ENCODE assay signal across 7 mouse cellular contexts in the genomic region with DNA sequence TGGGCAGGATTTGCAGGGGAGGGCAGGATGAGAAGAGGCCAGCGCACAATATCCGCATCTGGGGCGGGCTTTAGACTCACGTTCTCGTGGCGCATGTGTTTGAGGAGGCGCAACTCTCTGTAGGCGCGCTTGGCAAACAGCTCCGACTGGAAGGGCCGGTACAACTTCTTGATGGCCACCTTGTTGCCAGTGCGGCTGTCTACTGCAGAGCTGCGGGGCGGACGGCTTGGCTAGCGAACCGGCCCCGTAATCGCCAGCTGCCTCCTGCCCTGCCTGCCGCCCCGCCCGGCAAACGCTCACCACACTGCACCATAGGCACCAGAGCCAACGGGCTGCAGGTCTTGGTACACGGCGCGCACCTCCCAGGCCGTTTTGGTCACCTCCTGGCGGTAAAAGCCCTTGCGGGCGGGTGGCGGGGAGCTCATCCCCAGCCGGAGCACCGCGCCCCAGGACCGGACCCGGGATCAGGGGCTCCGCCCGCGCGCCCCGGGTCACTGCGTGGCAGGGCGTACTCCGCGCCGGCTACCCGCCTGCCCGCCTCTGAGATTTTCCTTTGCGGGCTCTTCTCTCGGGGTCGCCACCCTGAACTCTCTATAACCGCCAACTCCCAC. TPM values are rescaled to one million over a fixed set of nuclear protein-coding genes. Genes with fewer than 3 reads are reported as not detected.
DNase-seq lines count a peak whose midpoint lies in the region; ATAC-seq lines count a peak whose summit lies in the region.

No protein-coding gene starts in this region.

- peak overlapping the region; percentile 93 for H3K4me2 ChIP-seq in forebrain, embryonic 11.5 days (ENCODE audit: low read depth, low read length, severe bottlenecking)
- H3K4me2 ChIP-seq in stomach, embryonic 15.5 days, result peak overlapping the region; percentile 91

- peak; percentile 44 for ATAC-seq in activated CD4-positive, CD25-positive, alpha-beta regulatory T cell, adult 4 months
- peak; percentile 34 for ATAC-seq in forebrain, embryonic 11.5 days (replicated peaks; ENCODE audit: low FRiP score)
- ATAC-seq in stomach, embryonic 15.5 days (ENCODE audit: insufficient read depth, low FRiP score, low read depth), result peak; percentile 15; the same call in 1 of the 2 replicates

- under 1% methylated on average over 52 of the region's 53 CpGs for WGBS in forebrain, embryonic 11.5 days
- WGBS in stomach, embryonic 15.5 days, result under 1% methylated on average over 44 of the region's 53 CpGs

- no peaks in the 10 kb centered on the region for H3K9me3 ChIP-seq in forebrain, embryonic 11.5 days (ENCODE audit: control insufficient read depth, low read length)
- H3K9me3 ChIP-seq in stomach, embryonic 15.5 days, result no peaks in the 10 kb centered on the region

- intact Hi-C loops in heart, postnatal 14 days (cut with DNase I), result no loop called here

- peak overlapping the region; percentile 37; the same call in 1 of the 2 replicates for H3K27ac ChIP-seq in forebrain, embryonic 11.5 days (ENCODE audit: low read depth, low read length)
- H3K27ac ChIP-seq in stomach, embryonic 15.5 days, result no peak overlapping the region

- H3K27me3 ChIP-seq in forebrain, embryonic 11.5 days (ENCODE audit: control insufficient read depth, insufficient read depth, low read length), result no peaks in the 10 kb centered on the region
- H3K27me3 ChIP-seq in stomach, embryonic 15.5 days (replicated peaks), result peaks cover 54% of the 10 kb centered on the region

- H3K36me3 ChIP-seq in forebrain, embryonic 11.5 days (ENCODE audit: control insufficient read depth, insufficient read depth, low read length), result no peaks in the 10 kb centered on the region
- no peaks in the 10 kb centered on the region for H3K36me3 ChIP-seq in stomach, embryonic 15.5 days

- H3K9ac ChIP-seq in forebrain, embryonic 11.5 days (ENCODE audit: low read length), result peak overlapping the region; percentile 83
- no peak overlapping the region; the same call in 1 of the 2 replicates for H3K9ac ChIP-seq in stomach, embryonic 15.5 days

- H3K4me1 ChIP-seq in forebrain, embryonic 11.5 days (replicated peaks; ENCODE audit: control insufficient read depth, insufficient read depth, low read length), result peaks cover 4% of the 10 kb centered on the region; the same call in 1 of the 2 replicates
- peaks cover 14% of the 10 kb centered on the region for H3K4me1 ChIP-seq in stomach, embryonic 15.5 days

- DNase-seq in CD4-positive, CD25-positive, alpha-beta regulatory T cell, adult 2 months (ENCODE audit: low read depth, low spot score), result peak; percentile 46
- peak; percentile 69 for DNase-seq in forebrain, embryonic 11.5 days (ENCODE audit: low spot score)
- peak; percentile 51 to 64 for DNase-seq in heart, postnatal 14 days
- peak; percentile 75 to 85 for DNase-seq in left cerebral cortex, adult 18-20 months (ENCODE audit: low spot score in 2 of 2)
- peak; percentile 48 to 66 for DNase-seq in lung, postnatal 4 days

- H3K4me3 ChIP-seq in forebrain, embryonic 11.5 days (ENCODE audit: low read depth, low read length), result peak overlapping the region; percentile 57
- peak overlapping the region; percentile 51 for H3K4me3 ChIP-seq in stomach, embryonic 15.5 days (replicated peaks)

RNA-seq across cellular contexts. Expression of gene Mapk12, which starts 0.3 kb away (rescaled TPM):
- polyA plus RNA-seq in activated CD4-positive, CD25-positive, alpha-beta regulatory T cell, adult 4 months (2017; shearing (Covaris generic)), result 1 to 10 TPM; 1.1 to 2.1 TPM
- 26.9 and 29.8 TPM in 2 replicates for polyA plus RNA-seq in forebrain, embryonic 11.5 days (2014; fragmentation: Nextera tagmentation; extraction: Ambion mirVana)
- 10 to 100 TPM; 16.8 to 18.7 TPM for total RNA-seq in heart, postnatal 14 days (2021)
- 1 to 10 TPM; 7.4 to 9.2 TPM for total RNA-seq in left cerebral cortex, adult 18-20 months (2021)
- 3.8 and 4.7 TPM in 2 replicates for polyA plus RNA-seq in stomach, embryonic 15.5 days (2015; fragmentation: Nextera tagmentation; extraction: Ambion mirVana)

RNA-seq across cellular contexts. Expression of gene Mapk11, which starts 9.3 kb away (rescaled TPM):
- 10 to 100 TPM; 21.2 to 22.5 TPM for polyA plus RNA-seq in activated CD4-positive, CD25-positive, alpha-beta regulatory T cell, adult 4 months (2017; shearing (Covaris generic))
- 43.2 and 47.6 TPM in 2 replicates for polyA plus RNA-seq in forebrain, embryonic 11.5 days (2014; fragmentation: Nextera tagmentation; extraction: Ambion mirVana)
- total RNA-seq in heart, postnatal 14 days (2021), result 1 to 10 TPM; 2.3 to 3.7 TPM
- 10 to 100 TPM; 49.1 to 55.1 TPM for total RNA-seq in left cerebral cortex, adult 18-20 months (2021)
- 5.9 and 6.4 TPM in 2 replicates for polyA plus RNA-seq in stomach, embryonic 15.5 days (2015; fragmentation: Nextera tagmentation; extraction: Ambion mirVana)

RNA-seq across cellular contexts. Expression of gene Hdac10, which starts 11.7 kb away (rescaled TPM):
- 10 to 100 TPM; 14.3 to 16.1 TPM for polyA plus RNA-seq in activated CD4-positive, CD25-positive, alpha-beta regulatory T cell, adult 4 months (2017; shearing (Covaris generic))
- polyA plus RNA-seq in forebrain, embryonic 11.5 days (2014; fragmentation: Nextera tagmentation; extraction: Ambion mirVana), result 14.2 and 16.2 TPM in 2 replicates
- 1 to 10 TPM; 7.2 to 8.4 TPM for total RNA-seq in heart, postnatal 14 days (2021)
- 10 to 100 TPM; 15.2 to 15.8 TPM for total RNA-seq in left cerebral cortex, adult 18-20 months (2021)
- 20.9 and 23.3 TPM in 2 replicates for polyA plus RNA-seq in stomach, embryonic 15.5 days (2015; fragmentation: Nextera tagmentation; extraction: Ambion mirVana)

RNA-seq across cellular contexts. Expression of gene Tubgcp6, which starts 17.2 kb away (rescaled TPM):
- 10 to 100 TPM; 12.6 to 13.2 TPM for polyA plus RNA-seq in activated CD4-positive, CD25-positive, alpha-beta regulatory T cell, adult 4 months (2017; shearing (Covaris generic))
- 24.2 and 26.0 TPM in 2 replicates for polyA plus RNA-seq in forebrain, embryonic 11.5 days (2014; fragmentation: Nextera tagmentation; extraction: Ambion mirVana)
- 10 to 100 TPM; 12.0 to 12.7 TPM for total RNA-seq in heart, postnatal 14 days (2021)
- total RNA-seq in left cerebral cortex, adult 18-20 months (2021), result 10 to 100 TPM; 31.4 to 34.6 TPM
- polyA plus RNA-seq in stomach, embryonic 15.5 days (2015; fragmentation: Nextera tagmentation; extraction: Ambion mirVana), result 12.0 and 12.9 TPM in 2 replicates

RNA-seq across cellular contexts. Expression of gene Plxnb2, which starts 40.4 kb away (rescaled TPM):
- polyA plus RNA-seq in activated CD4-positive, CD25-positive, alpha-beta regulatory T cell, adult 4 months (2017; shearing (Covaris generic)), result 1 to 10 TPM; 1.0 to 2.1 TPM
- 162 and 176 TPM in 2 replicates for polyA plus RNA-seq in forebrain, embryonic 11.5 days (2014; fragmentation: Nextera tagmentation; extraction: Ambion mirVana)
- 100 to 1,000 TPM in 1 of 2 experiments, 10 to 100 TPM in 1; 98.2 to 101 TPM for total RNA-seq in heart, postnatal 14 days (2021)
- 10 to 100 TPM; 47.3 to 54.9 TPM for total RNA-seq in left cerebral cortex, adult 18-20 months (2021)
- polyA plus RNA-seq in stomach, embryonic 15.5 days (2015; fragmentation: Nextera tagmentation; extraction: Ambion mirVana), result 128 and 129 TPM in 2 replicates
